Mouse (Mus musculus) megakaryocyte, embryonic 14.5 days (primary cell): ENCODE data around the gene Klra5. TPM values are rescaled to one million over a fixed set of nuclear protein-coding genes. Genes with fewer than 3 reads are reported as not detected.
"Not testable (repeated sequence)": the region's sequence is repeated elsewhere in the genome, so short reads cannot be mapped to it uniquely, and the experiment has no call there.

Source experiments
- H3K27me3 ChIP-seq: replicated peaks from 2 replicates; pipeline ENCODE3; 2012; ENCODE audit warnings: inconsistent platforms
- H3K36me3 ChIP-seq: replicated peaks from 2 replicates; pipeline ENCODE3; 2012; ENCODE audit warnings: low read length, inconsistent platforms, mixed read lengths
- H3K4me1 ChIP-seq: 2 replicates; pipeline ENCODE4 v1.6.1; 2012; ENCODE audit warnings: inconsistent platforms
- H3K4me3 ChIP-seq: replicated peaks from 2 replicates; pipeline ENCODE3; 2012; ENCODE audit warnings: moderate library complexity, mild to moderate bottlenecking, inconsistent platforms
- H3K9me3 ChIP-seq: 2 replicates; pipeline ENCODE4 v1.6.1; 2012; ENCODE audit warnings: inconsistent platforms
- FLI1 ChIP-seq: IDR thresholded peaks from 2 replicates; pipeline ENCODE4 v1.6.1; 2012; ENCODE audit warnings: low read length, inconsistent platforms, mixed read lengths
- GATA1 ChIP-seq: IDR thresholded peaks from 3 replicates; pipeline ENCODE4 v1.6.1; 2012; ENCODE audit warnings: mixed read lengths, low read length, inconsistent platforms, borderline replicate concordance
- polyA plus RNA-seq: library from polyadenylated mRNA; stranded (reverse); fragments of >175 nt; gene quantifications from 2 replicates; pipeline ENCODE4 v1.2.3, GENCODE M21; 2012; ENCODE audit warnings: low replicate concordance; ENCODE audit not compliant: insufficient read depth

Gene Klra5
- polyA plus RNA-seq, result not detected in 2 replicates

DNA sequence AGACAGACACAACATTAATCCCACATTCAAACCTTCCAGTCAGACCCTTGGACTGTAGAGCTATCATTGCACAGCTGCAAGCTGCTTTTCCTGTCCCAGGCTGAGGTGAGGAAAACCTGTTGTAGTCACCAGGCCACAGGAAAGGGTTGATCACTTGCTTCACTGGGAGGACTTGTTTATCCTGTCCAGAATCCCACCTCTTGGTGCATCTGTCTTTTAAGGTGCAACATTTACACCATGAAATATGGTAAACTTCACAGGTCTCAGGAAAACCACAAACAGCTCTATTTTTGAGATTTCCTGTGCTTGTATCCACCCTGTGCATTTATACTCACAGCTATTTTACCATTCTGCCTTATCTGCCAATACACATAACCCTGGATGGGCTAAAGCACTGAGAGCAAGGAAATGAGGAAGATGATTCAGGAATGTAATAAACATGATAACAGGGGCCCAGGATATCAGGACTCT lies at the start of gene Klra5:
TSS of gene Klra5 (minus strand) at position 175 of the 471 bp plus-strand sequence.
- H3K27me3 ChIP-seq, H3K4me3 ChIP-seq, H3K36me3 ChIP-seq: not testable (repeated sequence)
- H3K4me1 ChIP-seq, result peaks cover 25% of the 10 kb centered on the region
- peaks cover 20% of the 10 kb centered on the region for H3K9me3 ChIP-seq

DNA sequence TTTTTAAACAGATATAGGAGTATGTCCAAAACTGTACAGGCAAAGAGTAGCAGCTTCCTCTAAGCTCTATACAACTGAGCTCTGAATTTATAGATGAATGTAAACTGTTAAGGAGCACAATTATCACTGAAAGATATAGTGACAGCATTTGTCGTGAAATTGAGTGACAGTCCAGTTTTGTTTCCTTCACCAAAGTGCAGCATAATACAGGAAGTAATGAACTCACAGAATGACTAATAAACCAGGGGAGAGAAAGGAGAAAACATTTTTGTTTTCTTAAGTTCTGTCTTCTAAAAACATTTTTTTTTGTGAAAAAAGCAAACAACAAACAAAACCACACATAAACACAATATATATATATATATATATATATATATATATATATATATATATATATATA lies 454 bp downstream of the Klra5 start:
- no peak overlapping the region for H3K4me3 ChIP-seq
- H3K4me1 ChIP-seq, result peaks cover 25% of the 10 kb centered on the region
- no peaks in the 10 kb centered on the region for H3K27me3 ChIP-seq
- H3K9me3 ChIP-seq, result peaks cover 17% of the 10 kb centered on the region
- TF ChIP-seq FLI1, result no peak
- TF ChIP-seq GATA1, result no peak
- no peaks in the 10 kb centered on the region for H3K36me3 ChIP-seq

DNA sequence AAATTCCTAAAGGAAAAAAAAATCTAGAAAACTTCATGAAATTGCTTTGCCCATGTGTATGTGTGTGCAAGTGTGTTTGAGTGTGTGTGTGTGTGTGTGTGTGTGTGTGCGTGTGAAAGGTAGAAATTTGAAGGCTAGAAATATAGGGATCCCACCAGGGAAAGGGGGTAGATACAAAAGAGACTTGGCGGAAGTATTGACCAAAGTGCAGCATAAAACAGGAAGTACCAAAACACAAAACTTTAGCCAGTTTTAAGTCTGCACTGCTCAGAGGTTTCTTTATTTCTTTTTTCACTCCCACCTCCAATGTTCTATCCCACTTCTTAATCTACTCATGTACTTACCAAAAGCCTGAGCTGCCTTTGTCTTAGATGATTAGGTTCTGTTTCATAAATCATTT lies 34.9 kb downstream of the Klra5 start:
- Histone ChIP-seq H3K4me3 (no peak overlapping the region), H3K4me1 (peaks cover 3% of the 10 kb centered on the region; the same call in 1 of the 2 replicates), H3K27me3 (no peaks in the 10 kb centered on the region), H3K9me3 (no peaks in the 10 kb centered on the region), H3K36me3 (no peaks in the 10 kb centered on the region)
- TF ChIP-seq FLI1 (no peak), GATA1 (no peak)

DNA sequence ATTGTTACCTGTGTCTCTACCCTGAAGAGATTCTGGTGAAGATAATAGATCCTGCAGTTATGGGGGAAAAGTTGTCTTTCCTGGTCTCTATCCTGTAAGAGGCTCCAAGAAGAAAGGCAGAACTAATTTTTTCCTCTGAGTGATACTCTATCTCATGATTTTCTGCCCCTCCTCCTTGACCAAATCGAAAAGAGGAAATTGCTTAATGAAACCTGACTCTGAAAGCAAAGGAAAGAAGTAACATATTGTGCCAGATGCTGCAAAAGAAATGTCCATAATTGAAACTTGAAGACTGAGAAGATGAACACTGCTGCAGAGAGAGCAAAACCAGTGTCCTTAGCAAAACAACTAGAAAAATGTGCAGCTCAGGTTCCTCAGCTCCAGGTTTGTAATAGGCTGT lies 40.9 kb downstream of the Klra5 start, which contains the start of gene Klra17:
TSS of gene Klra17 (minus strand) at position 124 of the 400 bp plus-strand sequence.
- Histone ChIP-seq H3K4me3 (no peak within 1 kb of the TSS), H3K36me3 (no peaks in the 10 kb centered on the region), H3K27me3 (no peaks in the 10 kb centered on the region), H3K9me3 (no peaks in the 10 kb centered on the region), H3K4me1 (peaks cover 3% of the 10 kb centered on the region; the same call in 1 of the 2 replicates)
- no peak for TF ChIP-seq FLI1
- TF ChIP-seq GATA1, result no peak

- H3K4me1 ChIP-seq, H3K36me3 ChIP-seq, H3K27me3 ChIP-seq, H3K9me3 ChIP-seq, H3K4me3 ChIP-seq: not testable (repeated sequence)
These were observed 55.1 kb downstream of the Klra5 start, which contains the start of gene Gm17631 for GRCm38 (mm10) chr6:129862349-129862748. TSS of gene Gm17631 (plus strand) at chr6:129862649.

Other genes starting within 250 kb of the Klra5 start
- not detected in 2 replicates for gene Klrc1, start 238.7 kb downstream of the Klra5 start, polyA plus RNA-seq
- not detected in 2 replicates for gene Klri1, start 200.5 kb downstream of the Klra5 start, polyA plus RNA-seq
- not detected in 2 replicates for gene Klri2, start 177.2 kb downstream of the Klra5 start, polyA plus RNA-seq
- gene Gm156, start 133.4 kb downstream of the Klra5 start, polyA plus RNA-seq, result not detected in 2 replicates
- gene Gm17631, start 55.0 kb downstream of the Klra5 start, polyA plus RNA-seq, result not detected in 2 replicates
- not detected in 2 replicates for gene Klra17, start 41.0 kb downstream of the Klra5 start, polyA plus RNA-seq
- gene Klra6, start 109.3 kb upstream of the Klra5 start, polyA plus RNA-seq, result not detected in 2 replicates
- not detected in 2 replicates for gene Klra4, start 149.6 kb upstream of the Klra5 start, polyA plus RNA-seq
- gene Klra8, start 212.2 kb upstream of the Klra5 start, polyA plus RNA-seq, result not detected in 2 replicates